Mouse (Mus musculus) adrenal gland, postnatal 4 days (tissue): Measurements from ENCODE around the gene Rasal2. TPM values are rescaled to one million over a fixed set of nuclear protein-coding genes. Genes with fewer than 3 reads are reported as not detected.

Source experiments
- DNase-seq, 2 experiments: peaks; one replicate each; pipeline ENCODE4 v3.0.0; 2021 to 2022; ENCODE audit warnings: low spot score in 2 of 2, mixed read lengths in 2 of 2
- long read RNA-seq, 2 experiments: library from polyadenylated mRNA; stranded (forward); transcript quantifications; one replicate each; pipeline ENCODE4 v2.0.0; 2021
- total RNA-seq, 2 experiments: library from RNA; stranded (reverse); gene quantifications; 2 replicates each; pipeline ENCODE4 v1.2.3; 2021

Rasal2 gene
- 10 to 100 TPM; 12.2 to 13.6 TPM for total RNA-seq
- long read RNA-seq, experiment 1: 0 reads
- long read RNA-seq, experiment 2, partial matches to known transcripts: 12 of 17 reads
- long read RNA-seq, experiment 2, other reads (novel, unspliced or antisense): 5 of 17 reads

DNA sequence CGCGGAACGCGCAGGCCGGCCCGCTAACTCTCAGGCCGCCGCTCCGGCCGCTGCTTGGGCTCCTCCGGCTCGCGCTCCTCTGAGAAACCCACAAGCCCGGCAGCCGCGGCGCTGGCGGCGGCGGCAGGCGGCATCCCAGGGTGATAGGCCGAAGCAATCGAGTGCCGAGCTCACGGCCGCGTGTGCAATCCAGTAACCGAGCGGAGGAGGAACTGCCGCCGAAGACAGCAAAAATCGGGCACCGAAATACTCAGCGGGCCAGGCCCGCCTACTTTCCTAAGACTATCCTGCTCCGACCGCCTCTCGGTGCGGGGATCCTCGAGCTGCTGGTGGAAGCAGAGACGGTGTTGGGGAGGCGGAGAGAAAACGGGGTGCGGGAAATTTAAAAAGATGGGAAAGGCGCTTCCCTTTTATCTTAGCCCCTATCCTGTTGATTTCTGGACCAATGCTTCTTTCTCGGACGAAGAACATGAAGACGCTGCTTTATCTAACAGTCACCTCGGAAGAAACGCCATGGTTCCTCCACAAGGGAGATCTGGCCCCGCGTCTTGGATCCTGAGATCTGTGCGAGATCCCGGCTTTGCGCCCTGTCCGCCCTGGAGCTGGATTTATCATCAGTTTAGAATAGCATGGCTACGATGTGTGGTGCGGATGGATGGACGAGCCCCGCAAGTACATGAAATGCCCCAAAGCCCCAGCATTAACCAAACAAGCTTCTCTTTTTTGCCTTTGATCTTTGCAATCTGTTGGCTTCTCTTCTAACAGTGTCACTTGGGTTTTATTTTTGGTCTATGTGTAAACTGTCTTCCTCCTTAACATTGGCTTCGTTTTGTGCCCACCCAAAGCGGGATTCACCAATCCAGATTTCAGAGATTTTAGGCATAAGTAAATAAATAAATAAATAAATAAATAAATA, at the start of gene Rasal2:
Gene Rasal2, minus strand, starts transcription at position 142 of the 916 bp plus-strand sequence.
- peak; percentile 82 to 86 for DNase-seq

DNA sequence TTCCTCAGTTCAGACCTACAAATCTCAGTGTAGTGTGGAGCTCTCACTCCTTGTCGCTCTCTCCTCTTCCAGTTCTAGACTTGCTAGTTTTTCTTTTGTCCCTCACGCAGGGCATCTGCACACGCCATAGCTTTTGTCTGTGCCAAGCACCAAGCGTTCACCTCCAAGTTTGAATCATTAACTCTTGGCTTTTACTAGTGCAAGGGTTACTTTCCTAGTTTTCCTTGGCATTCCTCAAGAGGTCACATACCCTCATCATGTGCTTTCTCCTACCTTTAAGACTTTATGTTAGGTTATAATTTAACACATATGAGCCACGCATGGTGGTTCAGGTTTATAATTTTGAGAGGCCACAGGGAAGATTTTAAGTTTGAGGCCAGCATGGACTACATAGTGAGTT, 48.9 kb upstream of the Rasal2 start:
- DNase-seq: no peak

DNA sequence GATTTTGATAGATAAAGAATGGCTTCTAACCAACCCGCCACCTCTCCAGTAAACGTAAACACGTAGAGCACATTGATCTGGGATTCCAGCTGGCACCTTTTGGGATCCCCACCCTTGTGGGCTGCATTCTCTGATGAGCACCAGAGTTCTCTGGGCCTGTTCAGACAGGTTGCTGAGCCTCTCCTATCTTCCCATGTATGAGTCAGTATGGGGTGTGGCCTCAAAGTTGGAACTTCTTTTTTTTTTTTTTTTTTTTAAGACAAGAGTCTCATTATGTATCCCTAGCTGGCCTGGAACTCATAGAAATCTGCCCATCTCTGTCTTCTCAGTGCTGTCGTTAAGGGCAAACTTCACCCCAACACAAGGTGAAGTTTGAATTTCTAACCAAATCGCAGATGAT, 47.5 kb upstream of the Rasal2 start:
- DNase-seq: no peak

DNA sequence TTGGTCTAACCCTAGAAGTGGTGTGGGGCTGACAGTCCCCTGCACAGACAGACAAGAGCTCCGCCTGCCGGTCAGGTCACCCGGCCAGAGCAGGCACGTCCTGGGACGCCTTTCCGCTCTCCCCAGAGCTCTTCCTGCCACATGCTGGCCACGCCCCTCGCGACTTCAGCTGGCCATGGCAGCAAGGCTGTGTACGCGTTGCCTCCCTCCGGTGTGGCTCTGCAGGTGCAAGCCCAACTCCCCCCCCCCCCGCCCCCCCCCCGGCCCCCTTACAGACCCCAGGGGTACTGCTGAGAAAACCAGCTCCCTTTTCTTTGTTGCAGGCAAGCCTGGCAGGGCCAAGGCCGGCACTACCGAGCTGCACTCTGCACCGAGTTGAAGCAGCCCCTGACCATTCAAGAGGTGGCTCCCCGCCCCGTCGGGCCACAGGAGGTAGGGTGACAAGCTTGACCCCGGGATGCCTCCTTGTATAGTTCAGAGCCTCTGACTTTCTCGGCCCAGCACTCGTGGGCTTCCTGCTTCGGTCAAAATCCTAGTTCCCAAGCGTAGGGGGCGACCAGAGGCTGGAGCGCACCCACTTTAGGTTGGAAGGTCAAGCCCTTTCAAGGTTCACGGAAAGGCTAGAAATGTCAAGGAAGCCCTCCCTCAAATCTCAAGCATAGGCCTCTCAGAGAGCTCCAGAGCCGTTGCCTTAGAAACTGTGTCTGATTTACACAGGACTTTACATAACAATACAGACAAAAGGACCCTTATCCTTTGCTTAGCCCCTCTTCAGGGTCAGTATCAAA, 46.2 kb upstream of the Rasal2 start, which contains the start of gene Cryzl2:
Gene Cryzl2, plus strand, starts transcription at position 157 of the 788 bp plus-strand sequence.
- peak; percentile 65 to 73 for DNase-seq

DNA sequence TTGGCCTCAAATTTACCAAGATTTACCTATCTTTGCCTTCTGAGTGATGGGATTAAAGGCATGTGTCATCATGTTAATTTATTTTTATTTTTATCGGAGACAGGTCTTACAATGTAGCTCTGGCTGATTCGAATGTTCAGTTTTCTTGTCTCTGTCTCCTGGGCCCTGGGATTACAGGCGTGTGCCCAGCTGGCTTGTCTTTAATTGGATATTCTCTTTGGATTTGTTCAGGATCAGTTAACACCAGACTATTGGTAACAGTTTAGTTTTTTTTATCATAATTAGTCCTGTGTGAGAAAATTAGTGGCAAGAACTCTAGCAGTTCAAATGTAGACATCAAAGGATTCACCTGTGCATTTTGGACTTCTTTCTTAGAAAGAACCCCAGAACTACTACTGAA, 45.4 kb upstream of the Rasal2 start:
- no peak for DNase-seq

DNA sequence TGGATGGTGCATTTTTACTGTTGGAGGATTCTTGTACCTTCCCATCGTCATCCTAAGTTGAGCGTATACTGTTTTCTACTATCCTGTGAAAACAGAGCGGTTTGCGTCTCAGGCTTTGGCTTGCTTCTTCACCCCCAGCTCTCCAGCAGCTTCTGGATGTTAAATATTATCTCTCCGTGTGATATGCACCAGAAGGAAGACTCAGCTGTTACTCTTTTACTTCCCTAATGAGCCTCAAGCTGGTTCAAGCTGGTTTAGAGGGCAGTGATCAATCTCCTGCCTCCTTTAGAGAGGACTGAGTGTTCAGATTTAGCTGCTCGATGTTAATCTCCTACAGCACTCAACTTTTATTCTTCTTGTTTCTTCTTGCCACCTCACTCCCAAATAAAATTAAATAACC, 42.5 kb upstream of the Rasal2 start:
- DNase-seq: no peak

DNA sequence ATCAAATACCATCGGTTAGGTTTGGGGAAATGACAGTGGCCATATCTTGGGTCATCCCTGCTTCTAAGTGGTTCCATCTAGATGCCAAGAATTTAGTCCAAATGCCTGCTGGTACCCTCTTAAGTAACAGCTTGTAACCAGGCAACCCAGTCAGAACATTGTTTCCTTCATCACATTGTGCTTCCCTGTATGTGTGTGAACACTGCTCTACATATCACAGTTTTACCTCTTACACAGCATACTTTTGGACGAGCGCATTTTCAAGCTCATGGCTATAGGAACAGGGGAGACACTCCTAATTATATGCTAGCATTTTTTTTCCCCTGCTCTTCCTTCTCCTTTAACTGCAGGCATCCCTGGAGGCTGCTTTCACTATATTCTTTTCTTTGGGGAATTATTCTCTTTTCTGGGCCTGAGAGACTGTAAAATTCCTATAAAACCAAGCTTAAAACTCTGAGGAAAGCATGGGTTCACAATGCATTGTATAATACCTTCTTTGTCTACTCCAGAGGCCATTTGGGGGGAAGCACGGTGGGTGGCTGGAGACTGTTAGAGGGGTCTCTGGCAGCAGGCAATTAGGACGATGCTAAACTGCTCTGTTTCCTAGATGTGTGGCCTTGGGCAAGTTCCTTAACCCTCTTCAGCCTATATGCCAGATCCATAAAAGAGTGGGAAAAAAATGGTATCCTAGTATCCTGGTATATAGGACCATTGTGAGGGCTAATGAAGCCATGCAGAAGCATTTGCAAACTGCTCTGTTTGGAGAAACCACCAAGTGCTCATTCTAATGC, 40.6 kb upstream of the Rasal2 start:
- no peak for DNase-seq

DNA sequence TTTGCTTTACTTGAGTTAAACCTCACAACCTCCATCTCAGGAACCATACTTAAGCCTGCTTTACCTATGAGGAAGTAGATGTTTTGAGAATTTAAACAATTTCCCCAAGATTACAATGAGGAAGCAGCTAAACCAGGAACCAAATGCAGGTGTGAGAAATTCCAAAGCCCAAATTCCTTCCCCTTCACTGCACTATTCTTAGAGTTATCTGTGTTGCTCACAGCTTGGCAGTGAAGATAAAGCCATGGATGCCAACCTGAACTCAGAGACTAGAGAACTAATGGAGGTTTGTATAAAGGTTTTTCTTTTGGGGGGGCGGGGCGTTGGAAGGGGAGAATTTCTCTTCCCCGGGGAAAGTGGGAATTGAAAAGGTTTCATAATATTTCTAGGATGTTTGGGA, 39.9 kb upstream of the Rasal2 start:
- no peak for DNase-seq

DNA sequence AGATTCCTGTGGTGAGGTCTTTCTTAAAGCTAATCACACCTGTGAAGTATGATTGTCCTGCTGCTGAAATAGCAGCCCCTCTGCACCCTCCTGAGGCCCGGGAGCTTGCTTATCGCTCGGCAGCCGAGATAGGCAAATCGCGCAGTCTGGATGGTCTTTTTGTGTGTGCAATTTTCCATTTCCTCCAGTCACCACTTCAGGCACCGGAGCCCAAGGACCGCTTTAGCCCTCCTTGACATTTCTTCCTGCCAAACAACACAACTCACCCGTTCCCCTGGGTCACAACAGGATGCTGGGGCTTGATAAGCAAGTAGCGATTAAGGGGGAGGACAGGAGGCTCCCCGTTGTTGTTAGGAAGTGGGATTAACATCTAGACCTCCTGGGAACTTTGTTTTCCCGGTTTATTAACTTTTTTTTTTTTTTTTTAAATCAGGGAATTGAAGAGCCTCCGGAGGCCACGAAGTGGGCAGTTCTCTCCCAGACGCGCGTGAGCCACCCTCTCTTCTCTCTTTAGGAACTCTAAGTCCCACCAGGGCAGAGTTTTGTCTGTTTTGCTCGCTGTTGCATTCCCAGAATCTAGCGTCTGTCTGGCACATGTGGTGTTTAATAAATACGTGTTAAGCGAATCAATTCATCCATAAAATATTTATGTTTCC, 37.7 kb upstream of the Rasal2 start:
- DNase-seq: no peak

DNA sequence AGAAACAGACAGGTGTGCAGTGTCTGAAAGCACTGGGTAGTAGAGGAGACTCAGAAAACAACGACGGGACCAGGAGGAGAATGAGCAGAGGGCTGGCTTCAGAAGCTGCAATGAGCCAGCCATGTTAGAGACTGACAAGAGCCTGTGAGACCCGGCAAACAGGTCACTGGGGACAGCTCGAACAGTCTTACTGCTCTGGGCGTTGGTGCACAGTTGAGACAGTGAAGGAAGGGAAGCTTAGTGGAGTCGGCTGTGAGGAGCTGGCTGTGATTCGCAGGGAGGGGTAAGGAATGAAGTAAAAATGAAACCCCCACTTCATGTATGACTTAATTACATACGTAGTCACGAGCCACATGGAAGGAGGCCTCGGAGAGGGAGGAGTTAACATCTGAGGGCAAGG, 37.1 kb upstream of the Rasal2 start:
- no peak for DNase-seq

DNA sequence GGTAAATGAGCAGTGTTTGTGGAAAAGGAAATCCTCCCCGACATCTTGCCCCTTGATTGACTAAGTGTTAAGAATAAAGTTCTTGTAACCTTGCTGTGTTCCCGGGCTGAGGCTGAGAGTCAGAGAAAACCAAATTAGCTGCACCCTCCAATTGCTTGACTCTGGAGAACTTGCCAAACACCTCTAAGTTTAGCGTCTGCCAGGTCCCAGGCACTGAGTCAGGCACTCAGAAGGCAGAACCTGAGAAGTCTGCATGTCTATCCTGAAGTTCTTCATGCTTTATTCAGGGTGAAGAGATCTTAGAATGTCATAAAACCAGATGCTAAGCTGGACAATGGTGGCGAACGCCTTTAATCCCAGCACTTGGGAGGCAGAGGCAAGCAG, 36.4 kb upstream of the Rasal2 start:
- no peak for DNase-seq

DNA sequence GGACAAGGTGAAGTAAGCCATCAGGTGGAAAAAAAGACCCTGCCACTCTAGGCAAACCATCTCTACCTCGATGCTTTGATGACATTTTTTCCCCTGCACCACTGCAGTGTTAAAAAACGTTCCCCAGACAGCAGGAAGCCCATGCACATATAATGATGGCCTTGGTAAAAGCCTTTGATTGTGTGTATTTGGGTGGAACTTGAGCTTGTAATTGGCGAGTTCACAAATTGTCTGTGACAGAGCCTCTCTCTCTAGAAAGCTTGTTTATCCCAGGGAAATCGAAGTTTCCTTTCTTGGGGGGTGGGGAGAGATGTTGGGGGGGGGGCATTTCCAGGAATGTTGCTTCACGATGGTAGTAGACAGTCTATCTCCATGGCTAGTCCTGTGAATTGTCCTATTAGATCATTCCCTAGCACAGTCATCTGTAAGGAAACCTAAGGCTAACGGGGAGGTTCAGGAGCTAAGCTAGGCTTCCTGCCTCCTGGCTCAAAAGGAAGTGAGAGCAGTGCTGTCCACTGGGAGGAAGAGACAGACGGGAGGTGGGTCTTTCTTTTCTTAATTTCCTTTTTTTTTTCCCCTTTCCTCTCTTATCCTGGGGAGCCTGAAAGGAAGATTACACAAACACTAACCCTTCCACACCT, 35.9 kb upstream of the Rasal2 start:
- DNase-seq: no peak

DNA sequence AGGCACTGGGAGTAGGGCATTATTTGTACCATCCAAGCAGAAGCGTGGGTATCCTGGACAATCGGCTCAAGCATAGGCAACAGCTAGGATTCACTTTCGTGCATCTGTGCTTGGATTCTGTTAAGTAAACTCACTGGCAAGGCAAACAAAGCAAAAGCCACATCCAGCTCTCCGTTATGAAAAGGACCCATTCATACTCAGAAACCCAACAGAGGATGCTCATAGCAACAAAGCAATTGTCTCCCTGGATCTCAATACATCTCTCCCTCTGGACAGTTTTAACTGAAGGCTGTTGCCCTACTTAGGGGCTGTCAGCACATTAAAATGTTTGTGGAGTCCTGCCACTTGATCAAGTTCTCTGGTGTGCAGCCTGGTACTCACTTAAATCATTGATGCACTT, 34.7 kb upstream of the Rasal2 start:
- no peak for DNase-seq

DNA sequence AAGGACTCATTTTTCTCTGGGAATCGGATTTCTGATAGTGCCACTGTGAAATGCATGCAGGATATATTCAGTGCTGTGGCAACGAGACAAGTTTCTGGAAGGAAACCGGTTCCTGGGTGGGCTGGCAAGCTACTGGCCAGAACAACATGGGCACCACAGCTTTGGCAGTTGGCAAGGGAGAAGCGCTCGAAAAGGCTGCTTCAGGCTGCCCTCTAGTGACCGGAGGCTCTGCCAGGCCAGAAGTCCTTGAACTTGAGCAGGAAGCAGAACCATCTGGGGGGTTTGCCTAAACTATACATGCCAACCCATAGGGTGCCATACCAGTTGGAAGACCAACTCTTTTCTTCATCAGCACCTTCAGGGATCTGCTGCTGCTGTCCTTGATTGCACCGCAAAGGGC, 33.9 kb upstream of the Rasal2 start:
- DNase-seq: peak; percentile 26 to 27

DNA sequence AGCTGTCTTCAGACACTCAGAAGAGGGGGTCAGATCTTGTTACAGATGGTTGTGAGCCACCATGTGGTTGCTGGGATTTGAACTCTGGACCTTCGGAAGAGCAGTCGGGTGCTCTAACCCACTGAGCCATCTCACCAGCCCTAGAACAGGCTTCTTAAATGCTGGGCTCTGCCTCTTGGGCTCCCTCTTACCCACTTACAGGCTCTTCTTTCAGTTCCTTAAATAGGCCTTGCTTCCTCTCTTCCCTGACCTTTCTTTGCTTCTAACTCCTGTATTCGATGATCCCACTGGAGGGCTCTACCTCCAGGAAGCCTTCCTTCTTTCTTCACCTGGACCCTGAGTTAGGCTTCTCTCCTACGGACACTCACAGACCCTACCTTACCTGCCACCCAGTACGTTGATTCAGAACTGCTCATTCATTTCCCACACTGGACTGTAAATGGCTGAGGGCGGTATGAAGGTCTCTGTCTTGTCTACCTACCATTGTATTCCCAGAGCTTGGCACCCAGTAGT, 33.1 kb upstream of the Rasal2 start:
- DNase-seq: no peak

DNA sequence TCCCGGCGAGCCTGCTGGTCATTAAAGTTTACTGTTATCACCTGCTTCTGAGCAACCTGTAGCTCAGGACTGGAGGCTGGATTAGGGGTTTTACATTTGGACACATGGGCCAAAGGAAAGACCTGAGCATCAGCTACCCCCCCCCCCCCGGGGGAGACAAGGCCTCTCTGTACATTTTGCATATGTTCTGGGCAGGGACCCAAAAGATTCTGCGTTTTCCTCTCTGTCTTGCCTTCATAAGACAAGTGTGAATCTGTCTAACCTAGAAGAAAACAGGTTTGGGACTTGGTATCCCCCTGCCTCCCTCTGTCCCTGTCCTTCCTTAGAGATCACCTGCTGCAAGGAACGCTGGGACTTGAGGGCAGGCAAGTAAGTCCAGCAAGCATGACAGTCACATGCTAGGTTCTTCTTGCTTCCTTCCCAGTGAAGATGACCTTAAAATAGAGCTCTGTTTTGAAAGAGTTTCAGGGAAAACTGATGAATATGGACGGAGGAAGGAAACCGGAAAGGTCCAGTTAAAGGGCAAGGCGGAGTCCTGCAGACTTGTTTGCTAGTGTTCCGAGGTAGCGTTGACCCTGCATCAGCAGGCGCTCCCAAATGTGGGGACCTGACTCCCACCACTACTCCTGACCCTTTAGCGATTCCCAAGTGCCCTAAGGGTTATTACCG, 32.4 kb upstream of the Rasal2 start:
- DNase-seq: no peak

DNA sequence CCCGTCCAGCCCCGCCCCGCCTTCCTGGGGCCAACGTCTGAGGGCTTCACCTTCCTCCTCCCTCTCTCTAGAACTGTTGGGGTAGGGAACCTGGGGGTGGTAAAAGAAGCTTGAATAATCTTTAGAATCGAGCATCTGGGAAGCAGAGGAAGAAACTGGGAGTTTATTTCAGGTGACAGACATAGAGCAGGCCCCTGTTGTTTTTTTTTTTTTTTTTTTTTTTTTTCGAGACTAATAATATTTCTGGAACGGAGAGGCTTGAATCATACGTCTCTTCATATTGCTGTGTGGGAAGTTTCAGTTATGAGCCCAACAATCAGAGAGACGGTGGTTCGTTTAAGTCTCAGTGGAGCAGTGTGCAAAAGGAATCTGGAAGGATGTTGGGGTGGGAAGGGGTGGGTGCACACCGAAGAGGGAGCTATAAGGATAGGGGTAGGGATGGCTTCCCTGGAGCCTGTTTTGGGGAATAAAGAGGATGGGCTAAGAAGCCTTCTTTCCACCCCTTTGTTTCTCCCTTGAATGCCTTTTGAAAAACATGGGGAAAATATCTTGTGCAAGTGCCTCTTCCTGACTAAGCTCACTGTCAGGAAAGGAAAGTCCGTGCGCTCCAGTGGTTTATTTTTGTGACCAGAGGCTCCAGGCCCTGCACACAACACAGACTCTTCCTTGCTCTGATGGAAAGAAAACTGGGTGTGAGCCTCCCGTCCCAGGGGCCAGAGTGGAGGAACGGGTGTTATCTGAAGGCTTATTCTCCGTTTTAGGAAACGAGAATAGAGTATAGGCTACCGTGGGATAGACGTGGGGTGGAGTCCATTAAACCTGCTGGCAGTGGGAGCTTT, 31.5 kb upstream of the Rasal2 start:
- no peak for DNase-seq

DNA sequence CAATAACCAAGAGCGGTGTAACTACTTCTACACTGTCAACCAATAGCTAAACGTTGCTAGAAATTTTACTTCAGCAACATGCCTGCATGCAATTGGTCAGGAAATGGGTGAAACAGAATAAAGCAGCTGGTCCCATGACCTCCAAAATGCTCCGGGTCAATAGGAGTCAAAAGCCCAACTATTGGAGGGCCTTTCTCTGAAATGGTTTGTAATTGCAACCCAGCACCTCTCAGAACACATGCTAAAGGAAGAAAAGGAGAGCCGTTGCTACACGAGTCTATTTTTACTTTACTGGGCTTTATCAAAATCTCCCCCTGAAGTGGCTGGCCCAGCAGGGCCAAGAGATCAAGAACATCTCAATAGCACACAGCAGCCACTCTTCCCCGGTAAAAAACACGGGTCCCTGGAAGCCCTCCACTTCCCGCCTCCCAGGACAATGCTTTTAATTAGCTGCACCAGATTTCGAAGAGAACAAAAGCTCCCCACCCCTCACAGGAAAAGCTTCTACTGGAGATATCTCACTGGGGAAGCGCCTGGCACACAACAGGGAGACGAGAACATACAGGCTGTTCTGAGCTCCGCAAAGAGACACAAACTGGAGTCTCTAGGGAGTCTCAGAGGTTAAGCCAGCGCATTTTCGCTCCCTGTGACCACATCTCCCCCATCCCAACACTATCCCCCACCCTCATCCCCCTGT, 30.8 kb upstream of the Rasal2 start:
- DNase-seq: no peak
